Mouse (Mus musculus): ENCODE results near the gene Fancd2os.

Fancd2os gene

DNA sequence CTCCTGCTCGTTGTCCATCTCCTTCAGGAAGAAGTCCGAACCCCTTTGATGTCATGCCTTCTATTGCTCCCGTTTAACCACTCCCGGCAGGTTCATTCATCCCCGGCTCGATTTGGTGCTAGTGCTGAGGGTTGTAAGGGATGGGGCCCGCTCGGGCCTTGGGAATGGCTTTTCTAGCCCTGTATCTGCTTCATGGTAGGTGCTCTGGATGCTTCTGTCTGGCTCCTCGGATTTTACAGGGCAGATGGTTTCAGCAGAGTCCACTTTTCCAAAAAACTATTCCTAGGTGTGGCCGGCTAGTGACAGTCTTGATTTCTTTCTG is 4.7 kb upstream of the Fancd2os start:
- no peak for DNase-seq (ENCODE audit: low spot score in 2 of 2)

DNA sequence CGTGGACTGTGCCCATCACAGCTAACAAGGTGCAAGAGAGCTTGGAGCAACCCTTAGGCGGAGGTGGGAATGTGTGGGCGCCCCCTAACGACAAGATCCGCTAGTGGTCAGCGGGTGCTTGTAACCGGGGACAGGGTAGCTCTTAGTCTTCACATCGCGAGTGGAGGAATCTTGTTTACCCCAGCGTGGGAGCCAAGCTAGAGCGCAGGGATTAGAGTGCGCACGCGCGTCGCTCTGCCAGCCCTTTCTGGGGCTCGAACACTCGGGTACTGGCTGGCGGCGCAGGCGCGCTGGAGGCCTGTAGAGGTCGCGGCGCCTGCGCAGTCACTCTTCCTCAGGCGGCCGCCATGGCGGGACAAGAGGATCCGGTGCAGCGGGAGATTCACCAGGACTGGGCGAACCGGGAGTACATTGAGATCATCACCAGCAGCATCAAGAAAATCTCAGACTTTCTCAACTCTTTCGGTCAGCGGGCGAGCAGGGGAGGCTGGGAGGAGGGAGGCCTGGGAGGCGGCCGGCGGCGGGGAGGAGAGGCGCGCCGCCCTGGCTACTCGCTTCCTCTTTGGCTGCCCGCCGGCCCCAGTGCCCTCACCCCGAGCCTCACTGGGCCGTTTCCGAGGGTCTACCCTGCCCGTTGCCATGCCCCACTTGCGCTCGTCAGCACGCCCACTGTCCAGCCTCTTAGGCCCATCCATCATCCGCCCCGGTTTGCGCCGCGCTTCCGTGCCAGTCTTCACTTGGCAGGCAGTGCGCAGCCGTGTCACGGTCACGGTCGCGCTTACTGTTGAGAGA is 4.1 kb upstream of the Fancd2os start, which contains the start of gene Brk1:
Brk1 (plus strand) TSS at position 341 of the 792 bp plus-strand sequence.
- peak; percentile 68 to 85 for DNase-seq (ENCODE audit: low spot score in 2 of 2)

DNA sequence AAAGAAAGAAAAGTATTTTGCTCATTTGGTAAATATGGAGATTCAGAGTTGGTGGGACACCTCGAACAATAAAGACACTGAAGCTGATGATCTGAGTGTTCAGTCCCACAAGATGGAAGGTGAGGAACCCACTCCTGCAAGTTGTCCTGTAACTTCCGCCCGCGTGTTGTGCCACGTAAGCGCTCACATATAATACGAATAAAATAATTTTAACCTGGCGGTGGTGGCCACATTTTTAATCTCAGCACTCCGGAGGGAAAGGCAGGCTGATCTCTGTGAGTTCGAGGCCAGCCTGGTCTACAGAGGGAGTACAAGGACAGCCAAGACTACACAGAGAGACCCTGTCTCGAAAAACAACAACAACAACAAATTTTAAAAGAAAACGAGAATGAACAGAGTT is 3.5 kb upstream of the Fancd2os start:
- peak in 1 of 2 experiments; percentile 14 for DNase-seq (ENCODE audit: low spot score in 2 of 2)

DNA sequence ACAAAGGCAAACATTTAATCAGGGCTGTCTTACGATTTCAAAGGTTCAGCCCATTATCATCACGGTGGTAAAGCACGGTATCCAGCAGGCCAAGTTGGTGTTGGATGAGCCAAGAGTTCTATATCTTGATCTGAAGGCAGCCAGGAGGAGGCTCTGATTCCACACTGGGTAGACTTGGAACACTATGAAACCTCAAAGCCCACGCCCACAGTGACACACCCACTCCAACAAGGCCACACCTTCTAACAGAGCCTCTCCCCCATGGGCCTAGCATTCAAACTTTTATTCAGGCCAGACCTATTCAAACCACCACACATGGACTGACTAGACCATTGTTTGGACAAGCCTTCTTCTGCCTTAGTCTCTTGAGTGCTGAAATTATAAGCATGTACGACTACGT is 2.3 kb upstream of the Fancd2os start:
- DNase-seq (ENCODE audit: low spot score in 2 of 2), result no peak

DNA sequence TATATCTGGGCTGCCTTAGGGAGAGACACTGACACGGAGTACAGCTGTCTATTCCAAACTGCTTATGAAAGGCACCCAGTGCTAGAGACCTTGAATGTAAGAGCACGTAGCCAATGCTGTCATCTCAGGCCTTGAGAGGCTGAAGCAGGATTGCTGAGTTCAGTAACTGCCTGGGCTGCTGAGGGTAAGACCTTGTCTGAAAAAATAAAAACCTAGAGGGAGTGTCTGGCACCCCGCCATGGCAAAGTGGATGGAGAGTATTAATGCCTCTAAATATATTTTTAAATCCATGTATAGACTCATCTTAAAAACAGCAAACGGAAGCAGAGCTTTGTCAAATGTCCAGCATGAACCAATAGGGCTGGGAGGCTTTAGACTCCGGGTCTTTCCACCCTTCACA is 682 bp downstream of the Fancd2os start:
- DNase-seq (ENCODE audit: low spot score in 2 of 2), result no peak

DNA sequence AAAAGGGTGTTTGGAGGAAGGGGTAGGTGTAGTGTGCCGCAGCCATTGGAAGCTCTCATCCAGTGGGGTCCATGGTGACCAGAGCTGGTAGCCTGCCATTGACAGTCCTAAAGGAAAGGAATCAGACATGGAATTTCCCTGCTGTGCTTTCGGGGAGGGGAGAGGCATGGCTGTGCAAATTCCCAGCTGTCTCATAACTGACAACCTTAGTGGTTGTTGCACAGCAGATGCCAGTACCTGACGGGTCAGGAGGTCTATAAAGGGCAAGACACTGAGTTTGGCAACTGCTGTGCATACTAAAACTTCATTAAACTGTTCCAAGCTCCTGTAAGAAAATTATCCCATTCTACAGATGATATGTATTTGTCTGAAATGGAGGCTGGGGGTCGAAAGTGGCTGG is 2.6 kb downstream of the Fancd2os start:
- no peak for DNase-seq (ENCODE audit: low spot score in 2 of 2)

- no peak for DNase-seq (ENCODE audit: low spot score in 2 of 2)
These were observed 7.9 kb downstream of the Fancd2os start for GRCm38 (mm10) chr6:113592637-113593036.

DNA sequence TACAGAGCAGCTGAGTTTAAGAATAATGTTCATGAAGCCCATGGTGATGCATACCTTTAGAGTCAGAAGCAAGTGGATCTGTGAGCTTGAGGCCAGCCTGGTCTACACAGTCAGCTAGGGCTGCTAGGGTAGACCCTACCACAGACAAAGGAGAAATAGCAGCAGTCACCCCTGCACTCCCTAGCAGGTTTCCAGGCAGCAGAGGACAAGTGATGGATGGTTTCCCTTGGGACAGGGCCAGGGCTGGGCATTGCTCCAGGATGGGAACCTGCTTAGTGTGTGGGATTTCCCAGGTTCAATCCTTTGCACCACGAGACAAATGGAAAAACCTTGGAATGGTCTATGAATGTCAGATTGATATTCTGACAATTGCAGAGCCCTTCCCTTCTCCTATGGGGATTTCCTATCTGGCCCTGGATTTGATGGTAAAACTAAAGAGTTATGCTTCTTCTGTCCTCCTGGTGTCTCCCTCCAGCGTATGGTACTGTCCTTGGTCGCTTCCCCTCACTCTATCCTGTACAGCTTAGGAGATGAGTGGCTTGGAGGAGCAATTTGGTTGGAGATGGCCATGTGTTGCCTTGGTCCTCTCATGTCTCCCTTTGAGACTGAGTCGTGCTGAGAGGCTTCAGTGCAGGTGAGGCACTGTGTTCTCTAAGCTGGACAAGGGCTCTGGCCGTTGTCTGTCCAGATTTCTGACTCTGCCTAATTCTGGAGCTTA is 13.9 kb downstream of the Fancd2os start:
- no peak for DNase-seq (ENCODE audit: low spot score in 2 of 2)

DNA sequence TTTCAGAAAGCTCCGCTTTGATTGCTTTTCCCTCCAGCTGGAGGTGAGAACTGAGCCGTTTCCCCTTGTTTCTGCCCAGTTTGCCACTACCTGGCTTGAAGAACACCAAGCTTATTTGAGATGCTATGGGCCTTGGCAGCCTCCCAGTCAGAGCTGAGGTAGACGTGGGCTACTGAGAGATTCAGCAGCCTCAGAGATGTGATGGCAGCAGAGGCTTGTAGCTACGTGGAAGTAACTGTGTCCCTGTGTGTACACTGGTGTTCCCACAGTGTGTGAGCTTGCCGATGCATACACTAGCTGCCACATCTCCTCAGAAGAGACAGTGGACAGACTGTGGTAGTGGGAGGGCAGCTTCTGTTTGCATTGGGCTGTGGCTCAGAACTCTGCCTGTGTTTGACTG is 15.4 kb downstream of the Fancd2os start:
- no peak for DNase-seq (ENCODE audit: low spot score in 2 of 2)

DNA sequence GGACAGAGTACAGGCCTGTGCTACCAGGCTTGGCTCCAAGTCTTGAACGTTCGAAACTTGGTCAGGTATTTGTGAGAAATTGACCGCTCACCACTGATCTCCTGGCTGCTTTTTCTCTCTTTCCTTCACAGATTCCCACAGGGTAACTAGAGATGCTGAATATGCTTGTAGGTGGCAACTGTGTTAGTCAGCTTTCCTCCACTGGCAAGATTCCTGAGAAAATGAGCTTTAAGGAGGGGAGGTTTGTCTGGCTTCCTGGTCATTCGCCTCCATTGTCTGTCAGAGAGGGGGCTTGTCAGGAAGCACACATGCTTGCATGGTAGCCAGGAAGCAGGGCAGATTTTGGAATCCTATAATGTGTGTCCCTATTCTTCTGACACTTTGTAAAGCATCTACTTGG is 17.5 kb downstream of the Fancd2os start:
- DNase-seq (ENCODE audit: low spot score in 2 of 2), result no peak

GRCm38 (mm10) chr6:113579306-113579705 is 21.2 kb downstream of the Fancd2os start:
- no peak for DNase-seq (ENCODE audit: low spot score in 2 of 2)

GRCm38 (mm10) chr6:113576044-113576443 is 24.5 kb downstream of the Fancd2os start:
- DNase-seq (ENCODE audit: low spot score in 2 of 2), result no peak

- no peak for DNase-seq (ENCODE audit: low spot score in 2 of 2)
These were observed 36.0 kb downstream of the Fancd2os start for GRCm38 (mm10) chr6:113564557-113564956.

- DNase-seq (ENCODE audit: low spot score in 2 of 2), result no peak
These were observed 40.8 kb downstream of the Fancd2os start for GRCm38 (mm10) chr6:113559736-113560135.
